Mouse (Mus musculus) 416B (cell line): ENCODE results near the gene Gpr12.
"Not testable (repeated sequence)": the region's sequence is repeated elsewhere in the genome, so short reads cannot be mapped to it uniquely, and the experiment has no call there.

Source experiments
- DNase-seq: peaks from one replicate; pipeline ENCODE4 v3.0.0; 2011; ENCODE audit warnings: low read depth

The Gpr12 gene

GRCm38 (mm10) chr5:146584478-146585306, at the start of gene Gpr12:
Gene Gpr12, minus strand, starts transcription at chr5:146585239.
- DNase-seq = no peak

GRCm38 (mm10) chr5:146631602-146632001, 46.6 kb upstream of the Gpr12 start:
- DNase-seq = no peak

- DNase-seq = no peak
These were observed 45.9 kb upstream of the Gpr12 start for GRCm38 (mm10) chr5:146630961-146631360.

- no peak for DNase-seq
These were observed 44.6 kb upstream of the Gpr12 start for GRCm38 (mm10) chr5:146629636-146630035.

- DNase-seq = no peak
These were observed 43.8 kb upstream of the Gpr12 start for GRCm38 (mm10) chr5:146628804-146629203.

GRCm38 (mm10) chr5:146627901-146628300, 42.9 kb upstream of the Gpr12 start:
- no peak for DNase-seq

GRCm38 (mm10) chr5:146625635-146626311, 40.7 kb upstream of the Gpr12 start:
- DNase-seq = no peak

- no peak for DNase-seq
These were observed 26.8 kb upstream of the Gpr12 start for GRCm38 (mm10) chr5:146611830-146612229.

GRCm38 (mm10) chr5:146611009-146611408, 26.0 kb upstream of the Gpr12 start:
- DNase-seq = no peak

- no peak for DNase-seq
These were observed 24.6 kb upstream of the Gpr12 start for GRCm38 (mm10) chr5:146609646-146610045.

GRCm38 (mm10) chr5:146607816-146608215, 22.8 kb upstream of the Gpr12 start:
- no peak for DNase-seq

- no peak for DNase-seq
These were observed 21.9 kb upstream of the Gpr12 start for GRCm38 (mm10) chr5:146606895-146607294.

GRCm38 (mm10) chr5:146606221-146606620, 21.2 kb upstream of the Gpr12 start:
- DNase-seq = no peak

- DNase-seq = no peak
These were observed 14.9 kb upstream of the Gpr12 start for GRCm38 (mm10) chr5:146599970-146600369.

- DNase-seq = not testable (repeated sequence)
These were observed 14.2 kb upstream of the Gpr12 start for GRCm38 (mm10) chr5:146599216-146599615.

GRCm38 (mm10) chr5:146598215-146599119, 13.4 kb upstream of the Gpr12 start:
- DNase-seq = no peak

- DNase-seq = peak; percentile 33
These were observed 12.4 kb upstream of the Gpr12 start for GRCm38 (mm10) chr5:146597503-146597874.

GRCm38 (mm10) chr5:146596612-146597502, 11.8 kb upstream of the Gpr12 start:
- no peak for DNase-seq

- no peak for DNase-seq
These were observed 7.5 kb upstream of the Gpr12 start for GRCm38 (mm10) chr5:146592580-146592979.

- no peak for DNase-seq
These were observed 6.6 kb upstream of the Gpr12 start for GRCm38 (mm10) chr5:146591636-146592035.

- DNase-seq = peak; percentile 19
These were observed 5.9 kb upstream of the Gpr12 start for GRCm38 (mm10) chr5:146590987-146591386.
